In genomic region chr2:28365756-28366155, GRCm38 (mm10) we compare ENCODE assay signal across 13 mouse cellular contexts.
"Had no signal": no experiment of that assay in that cellular context is flagged by ENCODE, and none has a peak within 500 bp of the region (broad histone marks: within the 10 kb centered on the region; RNA-seq: fewer than 3 reads in every experiment).

No protein-coding gene starts in this region.

- DNase-seq: gastrocnemius, adult 2 months; gastrocnemius, postnatal 10 days; gastrocnemius, postnatal 25 days; heart, adult 2 months; heart, postnatal 10 days; heart, postnatal 4 days; kidney, adult 18-20 months; kidney, adult 8-10 months; kidney, postnatal 10 days; kidney, postnatal 25 days; kidney, postnatal 4 days; liver; liver, embryonic 13.5 days had no signal
